In the genomic region with DNA sequence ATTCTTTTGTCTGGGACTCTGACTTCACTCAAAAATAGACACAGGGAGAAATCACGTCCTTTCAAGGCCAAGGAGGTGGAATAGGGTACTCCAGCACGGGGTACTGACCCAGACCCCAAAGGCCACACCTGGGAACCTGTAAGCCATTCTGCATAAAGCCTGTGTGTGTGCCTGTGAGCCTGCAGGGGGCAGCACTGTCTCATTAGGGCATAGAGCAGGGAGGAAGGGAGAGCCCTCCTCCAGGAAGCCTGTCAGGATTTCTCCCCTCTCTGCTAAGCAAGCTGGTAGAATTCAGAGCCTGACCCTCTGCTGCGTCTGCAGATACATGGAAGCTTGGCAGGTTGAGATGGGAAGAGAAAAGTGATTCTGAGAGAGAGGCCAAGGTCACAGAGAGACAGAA, we compare ENCODE assay signal across 8 mouse cellular contexts. TPM values are rescaled to one million over a fixed set of nuclear protein-coding genes. Genes with fewer than 3 reads are reported as not detected.
A peak's percentile ranks its signal among the peaks of the same experiment; 100 is the strongest.
DNase-seq lines count a peak whose midpoint lies in the region; ATAC-seq and TF ChIP-seq lines count a peak whose summit lies in the region.

No protein-coding gene starts in this region.

- no peak overlapping the region for H3K27ac ChIP-seq in kidney, adult 2 months (ENCODE audit: insufficient read depth, low read depth, low read length)
- no peak overlapping the region for H3K27ac ChIP-seq in kidney, embryonic 16.5 days (ENCODE audit: low read length)
- H3K27ac ChIP-seq in MEL (ENCODE audit: control insufficient read depth, low read depth, low read length) = no peak overlapping the region
- no peak overlapping the region for H3K27ac ChIP-seq in forebrain, embryonic 12.5 days
- H3K27ac ChIP-seq in forebrain, embryonic 11.5 days (ENCODE audit: low read depth, low read length) = no peak overlapping the region

- TF ChIP-seq RAD21 in MEL (IDR thresholded peaks at IDR 0.05; ENCODE audit: low read depth, low read length) = peak; percentile 63

- no peak overlapping the region for H3K4me2 ChIP-seq in kidney, embryonic 16.5 days (replicated peaks; ENCODE audit: low read depth, low read length)
- no peak overlapping the region for H3K4me2 ChIP-seq in forebrain, embryonic 12.5 days
- H3K4me2 ChIP-seq in forebrain, embryonic 11.5 days (ENCODE audit: low read depth, low read length, severe bottlenecking) = no peak overlapping the region

- TF ChIP-seq EP300 in MEL (IDR thresholded peaks at IDR 0.05; ENCODE audit: low read depth in 1 of 2, low read length in 2 of 2) = no peak

- no peak overlapping the region for H3K4me3 ChIP-seq in kidney, adult 2 months (ENCODE audit: insufficient read depth, low read depth, low read length)
- no peak overlapping the region for H3K4me3 ChIP-seq in kidney, embryonic 16.5 days (ENCODE audit: low read length)
- no peak overlapping the region for H3K4me3 ChIP-seq in MEL (ENCODE audit: control insufficient read depth in 1 of 2, insufficient read depth in 1 of 2, low read depth in 2 of 2, low read length in 2 of 2)
- no peak overlapping the region for H3K4me3 ChIP-seq in forebrain, embryonic 12.5 days (replicated peaks)
- no peak overlapping the region for H3K4me3 ChIP-seq in forebrain, embryonic 11.5 days (ENCODE audit: low read depth, low read length)

- H3K9me3 ChIP-seq in kidney, embryonic 16.5 days (ENCODE audit: low read length) = no peaks in the 10 kb centered on the region
- H3K9me3 ChIP-seq in MEL (replicated peaks; ENCODE audit: insufficient read depth, low read length) = no peaks in the 10 kb centered on the region
- H3K9me3 ChIP-seq in forebrain, embryonic 12.5 days = no peaks in the 10 kb centered on the region
- H3K9me3 ChIP-seq in forebrain, embryonic 11.5 days (ENCODE audit: control insufficient read depth, low read length) = no peaks in the 10 kb centered on the region

- DNase-seq in kidney, adult 2 months = peak; percentile 43
- DNase-seq in MEL (ENCODE audit: low read depth, low spot score) = peak; percentile 60
- peak; percentile 39 to 50 for DNase-seq in spleen, postnatal 36 days (ENCODE audit: low spot score in 2 of 2)
- no peak for DNase-seq in forebrain, embryonic 11.5 days (ENCODE audit: low spot score)
- DNase-seq in layer of hippocampus, postnatal 14 days (ENCODE audit: low spot score in 2 of 2) = no peak

- H3K27me3 ChIP-seq in kidney, adult 2 months (replicated peaks; ENCODE audit: control insufficient read depth, insufficient read depth, low read length) = no peaks in the 10 kb centered on the region
- H3K27me3 ChIP-seq in kidney, embryonic 16.5 days (ENCODE audit: insufficient read depth, low read length) = no peaks in the 10 kb centered on the region
- H3K27me3 ChIP-seq in MEL (ENCODE audit: control insufficient read depth in 1 of 2, insufficient read depth in 2 of 2, low read length in 2 of 2) = no peaks in the 10 kb centered on the region
- peaks cover 3% of the 10 kb centered on the region; the same call in 1 of the 2 replicates for H3K27me3 ChIP-seq in forebrain, embryonic 12.5 days
- H3K27me3 ChIP-seq in forebrain, embryonic 11.5 days (ENCODE audit: control insufficient read depth, insufficient read depth, low read length) = no peaks in the 10 kb centered on the region

- 0 out of 2 replicates have a peak, but pooled peaks cover 3% of the 10 kb centered on the region for H3K4me1 ChIP-seq in kidney, adult 2 months (ENCODE audit: control insufficient read depth, insufficient read depth, low read length)
- no peaks in the 10 kb centered on the region for H3K4me1 ChIP-seq in kidney, embryonic 16.5 days (ENCODE audit: insufficient read depth, low read length)
- no peaks in the 10 kb centered on the region for H3K4me1 ChIP-seq in MEL (ENCODE audit: control insufficient read depth in 1 of 2, insufficient read depth in 2 of 2, low read length in 2 of 2)
- H3K4me1 ChIP-seq in forebrain, embryonic 12.5 days = no peaks in the 10 kb centered on the region
- H3K4me1 ChIP-seq in forebrain, embryonic 11.5 days (replicated peaks; ENCODE audit: control insufficient read depth, insufficient read depth, low read length) = no peaks in the 10 kb centered on the region

- WGBS in kidney, adult 2 months = 77% methylated on average over 3 of the region's 3 CpGs
- 80% methylated on average over 3 of the region's 3 CpGs for WGBS in kidney, embryonic 16.5 days
- WGBS in forebrain, embryonic 12.5 days = 69% methylated on average over 3 of the region's 3 CpGs
- WGBS in forebrain, embryonic 11.5 days = 87% methylated on average over 3 of the region's 3 CpGs

- ATAC-seq in kidney, embryonic 16.5 days (ENCODE audit: low FRiP score, low TSS enrichment) = no peak
- ATAC-seq in inflammation-experienced regulatory T-cells, adult 6 months = peak; percentile 32
- no peak for ATAC-seq in forebrain, embryonic 12.5 days (ENCODE audit: low FRiP score)
- no peak for ATAC-seq in forebrain, embryonic 11.5 days (replicated peaks; ENCODE audit: low FRiP score)

- peak; percentile 77 for TF ChIP-seq CTCF in kidney, adult 2 months (conservative IDR thresholded peaks at IDR 0.05; ENCODE audit: insufficient read depth, insufficient read length, low read depth, low read length)
- peak; percentile 65 to 79 (median 75) for TF ChIP-seq CTCF in MEL (IDR thresholded peaks at IDR 0.05 in 2 of 3, conservative IDR thresholded peaks at IDR 0.05 in 1 of 3; ENCODE audit: control insufficient read depth in 1 of 3, insufficient read depth in 1 of 3, low read depth in 2 of 3, low read length in 3 of 3, poor library complexity in 1 of 3, severe bottlenecking in 1 of 3)

- TF ChIP-seq POLR2A in kidney, adult 2 months (IDR thresholded peaks at IDR 0.05; ENCODE audit: low read depth, low read length) = no peak
- no peak for TF ChIP-seq POLR2A in MEL (IDR thresholded peaks at IDR 0.05; ENCODE audit: control insufficient read depth in 1 of 2, insufficient read depth in 1 of 2, low read depth in 1 of 2, low read length in 2 of 2, poor library complexity in 1 of 2)

- no peaks in the 10 kb centered on the region for H3K36me3 ChIP-seq in kidney, adult 2 months (ENCODE audit: control insufficient read depth, insufficient read depth, low read length)
- H3K36me3 ChIP-seq in kidney, embryonic 16.5 days (ENCODE audit: insufficient read depth, low read length) = peaks cover 15% of the 10 kb centered on the region; the same call in 1 of the 2 replicates
- no peaks in the 10 kb centered on the region for H3K36me3 ChIP-seq in MEL (ENCODE audit: control insufficient read depth in 1 of 2, insufficient read depth in 2 of 2, low read length in 2 of 2)
- no peaks in the 10 kb centered on the region for H3K36me3 ChIP-seq in forebrain, embryonic 12.5 days (replicated peaks)
- H3K36me3 ChIP-seq in forebrain, embryonic 11.5 days (ENCODE audit: control insufficient read depth, insufficient read depth, low read length) = no peaks in the 10 kb centered on the region

- no peak overlapping the region for H3K9ac ChIP-seq in kidney, embryonic 16.5 days (replicated peaks; ENCODE audit: low read length)
- H3K9ac ChIP-seq in MEL (ENCODE audit: control insufficient read depth, low read depth, low read length, poor library complexity, severe bottlenecking) = no peak overlapping the region
- H3K9ac ChIP-seq in forebrain, embryonic 12.5 days = no peak overlapping the region
- no peak overlapping the region for H3K9ac ChIP-seq in forebrain, embryonic 11.5 days (ENCODE audit: low read length)

- no peaks in the 10 kb centered on the region for H3K79me2 ChIP-seq in MEL (ENCODE audit: control insufficient read depth, insufficient read depth, low read length, poor library complexity)

RNA-seq across cellular contexts. Expression of a gene that starts 11.7 kb away (rescaled TPM):
- polyA plus RNA-seq in kidney, adult 2 months (2012; rRNA removed) = 23.0 and 25.8 TPM in 2 replicates
- 10.1 and 14.2 TPM in 2 replicates for polyA plus RNA-seq in kidney, embryonic 16.5 days (2015; fragmentation: Nextera tagmentation; extraction: Ambion mirVana)
- 2.3 and 2.7 TPM in 2 replicates for total RNA-seq in MEL (2012; rRNA removed)
- 1 to 10 TPM in 1 of 2 experiments, not detected in 1; 5.9 TPM for polyA plus RNA-seq in MEL (2012; ENCODE audit: insufficient read depth in 1 of 2, insufficient read length in 2 of 2, low read depth in 1 of 2, low replicate concordance in 2 of 2, missing spikeins in 1 of 2)
- 10 to 100 TPM in 1 of 3 experiments, 1 to 10 TPM in 2; 6.1 to 14.5 (median 7.3) TPM for polyA plus RNA-seq in inflammation-experienced regulatory T-cells, adult 6 months (2017; shearing (Covaris generic))
- 2.3 and 2.8 TPM in 2 replicates for polyA plus RNA-seq in forebrain, embryonic 12.5 days (2016; fragmentation: Nextera tagmentation; extraction: Ambion mirVana)
- polyA plus RNA-seq in forebrain, embryonic 11.5 days (2014; fragmentation: Nextera tagmentation; extraction: Ambion mirVana) = 2.9 and 3.3 TPM in 2 replicates
- 1 to 10 TPM; 7.9 to 8.4 TPM for total RNA-seq in layer of hippocampus, postnatal 14 days (2021)

RNA-seq across cellular contexts. Expression of a gene that starts 19.2 kb away (rescaled TPM):
- 48.1 and 49.3 TPM in 2 replicates for polyA plus RNA-seq in kidney, adult 2 months (2012; rRNA removed)
- 54.9 and 57.3 TPM in 2 replicates for polyA plus RNA-seq in kidney, embryonic 16.5 days (2015; fragmentation: Nextera tagmentation; extraction: Ambion mirVana)
- 9.2 and 10.1 TPM in 2 replicates for total RNA-seq in MEL (2012; rRNA removed)
- polyA plus RNA-seq in MEL (2012; ENCODE audit: insufficient read depth in 1 of 2, insufficient read length in 2 of 2, low read depth in 1 of 2, low replicate concordance in 2 of 2, missing spikeins in 1 of 2) = 10 to 100 TPM in 1 of 2 experiments, not detected in 1; 30.5 TPM
- 1 to 10 TPM; 3.2 to 5.7 (median 3.5) TPM for polyA plus RNA-seq in inflammation-experienced regulatory T-cells, adult 6 months (2017; shearing (Covaris generic))
- polyA plus RNA-seq in forebrain, embryonic 12.5 days (2016; fragmentation: Nextera tagmentation; extraction: Ambion mirVana) = 25.9 and 26.6 TPM in 2 replicates
- polyA plus RNA-seq in forebrain, embryonic 11.5 days (2014; fragmentation: Nextera tagmentation; extraction: Ambion mirVana) = 29.8 and 31.2 TPM in 2 replicates
- 10 to 100 TPM; 69.9 to 76.1 TPM for total RNA-seq in layer of hippocampus, postnatal 14 days (2021)

RNA-seq across cellular contexts. Expression of a gene that starts 46.3 kb away (rescaled TPM):
- polyA plus RNA-seq in kidney, adult 2 months (2012; rRNA removed) = not detected in 2 replicates
- polyA plus RNA-seq in kidney, embryonic 16.5 days (2015; fragmentation: Nextera tagmentation; extraction: Ambion mirVana) = not detected in 2 replicates
- total RNA-seq in MEL (2012; rRNA removed) = not detected in 2 replicates
- under 1 TPM in 1 of 2 experiments, not detected in 1; 0.17 TPM for polyA plus RNA-seq in MEL (2012; ENCODE audit: insufficient read depth in 1 of 2, insufficient read length in 2 of 2, low read depth in 1 of 2, low replicate concordance in 2 of 2, missing spikeins in 1 of 2)
- not detected for polyA plus RNA-seq in inflammation-experienced regulatory T-cells, adult 6 months (2017; shearing (Covaris generic))
- not detected in 2 replicates for polyA plus RNA-seq in forebrain, embryonic 12.5 days (2016; fragmentation: Nextera tagmentation; extraction: Ambion mirVana)
- not detected in 2 replicates for polyA plus RNA-seq in forebrain, embryonic 11.5 days (2014; fragmentation: Nextera tagmentation; extraction: Ambion mirVana)
- total RNA-seq in layer of hippocampus, postnatal 14 days (2021) = not detected

RNA-seq across cellular contexts. Expression of a gene that starts 50.0 kb away (rescaled TPM):
- polyA plus RNA-seq in kidney, adult 2 months (2012; rRNA removed) = 9.9 and 10.0 TPM in 2 replicates
- polyA plus RNA-seq in kidney, embryonic 16.5 days (2015; fragmentation: Nextera tagmentation; extraction: Ambion mirVana) = 13.3 and 15.3 TPM in 2 replicates
- total RNA-seq in MEL (2012; rRNA removed) = 8.2 and 12.1 TPM in 2 replicates
- 10 to 100 TPM in 1 of 2 experiments, not detected in 1; 21.0 TPM for polyA plus RNA-seq in MEL (2012; ENCODE audit: insufficient read depth in 1 of 2, insufficient read length in 2 of 2, low read depth in 1 of 2, low replicate concordance in 2 of 2, missing spikeins in 1 of 2)
- polyA plus RNA-seq in inflammation-experienced regulatory T-cells, adult 6 months (2017; shearing (Covaris generic)) = not detected
- polyA plus RNA-seq in forebrain, embryonic 12.5 days (2016; fragmentation: Nextera tagmentation; extraction: Ambion mirVana) = 4.5 and 5.1 TPM in 2 replicates
- polyA plus RNA-seq in forebrain, embryonic 11.5 days (2014; fragmentation: Nextera tagmentation; extraction: Ambion mirVana) = 4.5 and 6.0 TPM in 2 replicates
- total RNA-seq in layer of hippocampus, postnatal 14 days (2021) = 1 to 10 TPM; 7.1 to 8.7 TPM

Comparison
In these comparisons a context has a peak if more than half of its experiments do, and no peak if none do; other contexts are left out.
1. DNase-seq: peak in kidney, adult 2 months (single experiment), MEL (single experiment) and spleen, postnatal 36 days (2 of 2); none in forebrain, embryonic 11.5 days (single experiment) and layer of hippocampus, postnatal 14 days (0 of 2).